In genomic region chr8:45816765-45817426, GRCm38 (mm10) we compare ENCODE assay signal across 9 mouse cellular contexts.
A peak's percentile ranks its signal among the peaks of the same experiment; 100 is the strongest.
DNase-seq lines count a peak whose midpoint lies in the region; ATAC-seq and TF ChIP-seq lines count a peak whose summit lies in the region.
"Had no signal": no experiment of that assay in that cellular context is flagged by ENCODE, and none has a peak within 500 bp of the region (broad histone marks: within the 10 kb centered on the region; RNA-seq: fewer than 3 reads in every experiment).

No protein-coding gene starts in this region.

- CTCF ChIA-PET in Patski (lab: Charles Lee), result interaction anchor here (0.8 to 3.4 kb wide), 6 partner anchors 10 to 426 kb away, joined by 3 to 22 read pairs (median 6); partner anchors contain the start of gene Ccdc110

- no peak overlapping the region for H3K9ac ChIP-seq in neural tube, embryonic 13.5 days

- DNase-seq in ovary, postnatal 10 days (ENCODE audit: low spot score), result peak; percentile 23
- no peak for DNase-seq in ovary, adult 18-20 months (ENCODE audit: low spot score)
- no peak for DNase-seq in Patski (ENCODE audit: low read depth, low spot score)
- peak; percentile 34 to 68 for DNase-seq in cerebellum, postnatal 4 days (ENCODE audit: low spot score in 2 of 2)
- DNase-seq in heart, postnatal 4 days, result peak; percentile 72
- peak; percentile 68 for DNase-seq in limb, embryonic 10.5 days (ENCODE audit: low spot score)

- no peaks in the 10 kb centered on the region for H3K27me3 ChIP-seq in Patski
- no peaks in the 10 kb centered on the region for H3K27me3 ChIP-seq in limb, embryonic 10.5 days (ENCODE audit: low read depth, poor library complexity, severe bottlenecking)
- no peaks in the 10 kb centered on the region for H3K27me3 ChIP-seq in neural tube, embryonic 13.5 days
- H3K27me3 ChIP-seq: megakaryocyte, embryonic 14.5 days had no signal

- no peaks in the 10 kb centered on the region for H3K36me3 ChIP-seq in limb, embryonic 10.5 days
- peaks cover 39% of the 10 kb centered on the region for H3K36me3 ChIP-seq in neural tube, embryonic 13.5 days

- in situ Hi-C loops in Patski (cut with MboI; ENCODE audit: low pct_unique_long_range_greater_than_20kb), result loop anchor here (5.0 to 10.0 kb wide), 2 partner anchors 120 to 362 kb away; no protein-coding TSS in a partner anchor

- POLR2A ChIA-PET in Patski (lab: Charles Lee), result no interaction called here

- H3K4me1 ChIP-seq in limb, embryonic 10.5 days, result no peaks in the 10 kb centered on the region; the same call in 1 of the 2 replicates
- no peaks in the 10 kb centered on the region for H3K4me1 ChIP-seq in neural tube, embryonic 13.5 days (replicated peaks)
- H3K4me1 ChIP-seq: megakaryocyte, embryonic 14.5 days had no signal

- no peaks in the 10 kb centered on the region for H3K9me3 ChIP-seq in limb, embryonic 10.5 days (replicated peaks)
- no peaks in the 10 kb centered on the region for H3K9me3 ChIP-seq in neural tube, embryonic 13.5 days
- H3K9me3 ChIP-seq: megakaryocyte, embryonic 14.5 days had no signal

- WGBS in limb, embryonic 10.5 days, result 25% methylated on average over 7 of the region's 7 CpGs
- 22% methylated on average over 7 of the region's 7 CpGs for WGBS in neural tube, embryonic 13.5 days

- no peak overlapping the region for H3K4me3 ChIP-seq in limb, embryonic 10.5 days
- H3K4me3 ChIP-seq in neural tube, embryonic 13.5 days, result no peak overlapping the region
- H3K4me3 ChIP-seq: megakaryocyte, embryonic 14.5 days had no signal

- peak; percentile 86 for TF ChIP-seq CTCF in Patski (IDR thresholded peaks at IDR 0.05)

- H3K27ac ChIP-seq in limb, embryonic 10.5 days, result no peak overlapping the region
- no peak overlapping the region for H3K27ac ChIP-seq in neural tube, embryonic 13.5 days (replicated peaks)

- ATAC-seq in Patski, result no peak
- peak; percentile 36; the same call in 1 of the 2 replicates for ATAC-seq in neural tube, embryonic 13.5 days (ENCODE audit: low read depth)
- ATAC-seq in erythroid progenitor cell, adult 5-6 weeks (replicated peaks; ENCODE audit: low FRiP score, poor library complexity, severe bottlenecking), result no peak

- no peak overlapping the region for H3K4me2 ChIP-seq in neural tube, embryonic 13.5 days

Comparison
In these comparisons a context has a peak if more than half of its experiments do, and no peak if none do; other contexts are left out.
1. DNase-seq: peak in ovary, postnatal 10 days (single experiment), cerebellum, postnatal 4 days (2 of 2), heart, postnatal 4 days (single experiment) and limb, embryonic 10.5 days (single experiment); none in ovary, adult 18-20 months (single experiment) and Patski (single experiment).